Mouse (Mus musculus) cerebellum, adult 2 months (tissue): ENCODE measurements at regions not wholly inside any gene's neighbourhood (a gene's known extent, or its start where the extent isn't known, plus 50 kb on each side); places are given as distances from the start of the nearest gene placed in this dataset.

ENCODE experiments used
- CTCF ChIP-seq: fragments of 200-500 bp; IDR thresholded peaks from 2 replicates; pipeline ENCODE4 v1.5.1; 2011; ENCODE audit warnings: low read depth, mild to moderate bottlenecking, control low read depth, low read length, moderate library complexity, borderline replicate concordance; ENCODE audit not compliant: insufficient read depth
- POLR2A ChIP-seq: fragments of 200-500 bp; IDR thresholded peaks from 2 replicates; pipeline ENCODE4 v1.6.1; 2011; ENCODE audit warnings: low read length, control low read depth, borderline replicate concordance; ENCODE audit not compliant: insufficient read depth

DNA sequence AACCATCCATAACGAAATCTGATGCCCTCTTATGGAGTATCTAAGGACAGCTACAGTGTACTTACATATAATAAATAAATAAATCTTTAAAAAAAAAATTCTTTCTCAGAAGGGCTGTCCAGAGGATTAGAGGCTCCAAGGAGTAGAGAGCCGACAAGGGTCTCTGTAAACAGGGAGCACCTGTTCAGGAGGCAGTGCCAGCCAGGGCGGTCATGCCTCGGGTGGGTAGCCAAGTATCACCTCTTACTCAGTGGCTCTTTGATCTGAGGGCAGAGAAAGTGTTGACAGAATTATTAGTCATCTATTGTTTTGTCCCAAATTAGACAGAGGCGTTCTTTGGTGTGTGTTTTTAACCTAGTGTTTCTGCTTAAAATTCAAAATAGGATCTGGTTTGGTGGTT, 54.0 kb upstream of the Csf1 start:
- TF ChIP-seq CTCF (no peak), POLR2A (no peak)
